Mouse (Mus musculus): Measurements from ENCODE around the gene Gm16253.

Gene Gm16253

DNA sequence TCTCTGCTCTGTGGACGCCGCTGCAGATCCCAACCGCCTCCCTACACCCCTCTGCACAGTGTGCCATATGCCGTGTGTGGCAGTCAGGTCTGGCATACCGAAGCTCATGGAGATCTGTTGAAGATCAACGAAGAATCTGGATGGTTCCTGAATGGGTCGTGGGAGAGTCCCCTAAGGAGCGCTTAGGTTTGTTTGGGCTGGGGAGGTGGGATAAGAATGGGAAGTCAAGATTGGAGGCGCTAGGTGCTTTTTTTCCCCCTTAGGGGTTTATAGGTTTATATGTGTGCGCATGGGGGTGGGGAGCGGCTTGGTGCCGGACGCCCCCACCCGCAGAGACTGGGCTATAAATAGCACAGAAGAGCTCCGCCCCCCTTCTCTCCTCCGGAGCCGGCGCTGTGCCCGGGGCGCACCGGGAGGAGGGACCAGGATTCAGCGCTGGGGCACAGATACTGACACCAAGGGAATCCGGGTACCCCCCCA lies 19.5 kb downstream of the Gm16253 start, which contains the start of gene Ankrd34a:
TSS of gene Ankrd34a (plus strand) at position 409 of the 480 bp plus-strand sequence.
- in situ Hi-C loops (cut with MboI, MseI): no loop called here

DNA sequence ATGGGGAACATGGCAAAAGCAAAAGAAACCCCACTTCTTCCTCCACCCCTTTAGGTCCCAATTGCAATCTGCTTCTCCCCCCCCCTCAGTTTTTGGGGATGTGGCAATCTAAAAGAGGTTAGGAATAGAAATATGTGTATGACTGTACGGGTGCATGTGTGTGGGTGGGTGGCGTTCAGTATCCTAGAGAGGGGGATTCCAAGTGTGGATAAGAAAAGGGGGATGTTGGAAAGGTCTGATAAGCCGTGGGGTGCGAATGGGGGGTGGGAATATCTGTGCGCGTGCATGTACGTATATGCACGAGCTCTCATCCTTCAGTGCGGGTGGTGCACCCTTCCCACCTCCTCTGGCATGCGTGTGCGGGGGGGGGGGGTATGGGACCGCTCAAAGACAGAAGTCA lies 20.1 kb downstream of the Gm16253 start:
- in situ Hi-C loops (cut with MboI, MseI): no loop called here

DNA sequence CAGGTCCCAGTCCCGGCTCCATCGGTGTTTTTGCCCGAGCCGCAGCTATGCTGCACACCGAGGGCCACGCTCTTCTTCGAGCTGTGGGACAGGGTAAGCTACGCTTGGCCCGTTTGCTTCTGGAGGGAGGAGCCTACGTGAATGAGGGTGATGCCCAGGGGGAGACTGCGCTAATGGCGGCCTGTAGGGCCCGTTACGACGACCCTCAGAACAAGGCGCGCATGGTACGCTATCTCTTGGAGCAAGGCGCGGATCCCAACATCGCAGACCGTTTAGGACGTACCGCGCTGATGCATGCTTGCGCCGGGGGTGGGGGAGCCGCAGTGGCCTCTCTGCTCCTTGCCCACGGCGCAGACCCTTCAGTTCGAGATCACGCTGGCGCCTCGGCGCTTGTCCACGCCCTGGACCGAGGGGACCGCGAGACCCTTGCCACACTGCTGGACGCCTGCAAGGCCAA lies 20.7 kb downstream of the Gm16253 start:
- in situ Hi-C loops (cut with MboI, MseI): no loop called here

DNA sequence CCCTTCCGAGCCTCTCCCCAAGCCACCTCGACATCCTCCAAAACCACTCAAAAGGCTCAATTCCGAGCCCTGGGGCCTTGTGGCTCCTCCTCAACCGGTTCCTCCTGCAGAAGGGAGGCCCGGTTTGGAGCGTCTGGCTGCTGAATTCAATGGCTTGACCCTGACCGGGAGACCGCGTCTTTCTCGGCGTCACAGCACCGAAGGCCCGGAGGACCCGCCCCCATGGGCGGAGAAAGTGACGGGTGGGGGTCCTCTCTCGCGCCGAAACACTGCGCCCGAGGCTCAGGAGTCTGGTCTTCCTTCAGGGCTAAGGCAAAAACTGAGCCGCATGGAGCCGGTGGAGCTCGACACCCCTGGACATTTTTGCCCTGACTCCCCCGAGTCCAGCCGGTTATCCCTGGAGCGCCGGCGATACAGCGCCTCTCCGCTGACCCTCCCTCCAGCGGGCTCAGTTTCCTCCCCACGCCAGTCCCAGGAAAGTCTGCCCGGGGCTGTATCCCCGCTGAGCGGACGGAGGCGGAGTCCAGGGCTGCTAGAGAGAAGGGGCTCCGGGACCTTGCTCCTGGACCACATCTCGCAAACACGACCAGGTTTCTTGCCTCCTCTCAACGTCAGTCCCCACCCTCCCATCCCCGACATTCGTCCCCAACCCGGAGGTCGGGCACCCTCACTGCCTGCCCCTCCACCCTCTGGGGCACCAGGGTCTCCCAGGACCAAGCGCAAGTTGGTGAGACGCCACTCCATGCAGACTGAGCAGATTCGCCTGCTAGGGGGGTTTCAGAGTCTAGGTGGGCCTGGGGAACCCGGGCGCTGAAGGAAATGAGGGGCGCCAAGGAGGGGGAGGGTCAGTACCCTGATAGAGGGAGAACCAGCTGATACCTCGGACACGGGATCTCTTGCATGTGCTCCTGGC lies 21.6 kb downstream of the Gm16253 start:
- in situ Hi-C loops (cut with MboI, MseI): no loop called here

DNA sequence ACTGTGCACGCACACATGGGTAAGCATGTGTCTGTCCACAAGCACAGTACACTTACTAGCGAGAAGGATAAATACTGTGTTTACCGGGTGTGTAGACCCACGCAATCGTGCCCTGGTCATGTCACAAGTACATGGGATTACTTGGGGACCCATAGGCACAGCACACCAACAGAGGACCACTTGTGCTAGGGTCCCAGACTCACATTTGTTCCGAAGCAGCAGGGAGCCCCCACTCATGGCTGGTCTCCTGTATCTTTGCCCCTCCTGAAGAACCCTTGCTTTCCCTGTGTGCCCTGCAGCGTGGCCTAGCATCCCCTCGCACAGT lies 22.2 kb downstream of the Gm16253 start:
- in situ Hi-C loops (cut with MboI, MseI): no loop called here

DNA sequence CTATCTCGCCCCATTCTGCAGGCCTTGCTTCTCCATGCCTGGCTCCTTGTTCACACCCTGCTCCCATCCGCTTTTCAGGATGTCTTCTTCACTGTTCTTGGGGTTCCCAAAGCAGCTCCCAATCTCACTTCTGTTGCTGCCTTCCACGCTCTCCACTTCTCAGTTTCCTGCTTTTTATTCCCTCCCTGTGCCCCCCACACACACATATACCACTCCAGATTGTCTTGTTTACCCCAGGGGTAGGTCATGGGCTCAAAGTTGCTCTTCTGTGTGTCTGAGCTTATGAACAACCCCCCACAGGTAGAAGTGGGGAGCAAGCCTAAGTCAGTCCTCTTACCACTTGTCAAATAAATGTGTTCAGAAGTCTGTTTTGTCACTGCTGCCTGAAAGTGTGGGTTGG lies 22.6 kb downstream of the Gm16253 start:
- in situ Hi-C loops (cut with MboI, MseI): no loop called here

DNA sequence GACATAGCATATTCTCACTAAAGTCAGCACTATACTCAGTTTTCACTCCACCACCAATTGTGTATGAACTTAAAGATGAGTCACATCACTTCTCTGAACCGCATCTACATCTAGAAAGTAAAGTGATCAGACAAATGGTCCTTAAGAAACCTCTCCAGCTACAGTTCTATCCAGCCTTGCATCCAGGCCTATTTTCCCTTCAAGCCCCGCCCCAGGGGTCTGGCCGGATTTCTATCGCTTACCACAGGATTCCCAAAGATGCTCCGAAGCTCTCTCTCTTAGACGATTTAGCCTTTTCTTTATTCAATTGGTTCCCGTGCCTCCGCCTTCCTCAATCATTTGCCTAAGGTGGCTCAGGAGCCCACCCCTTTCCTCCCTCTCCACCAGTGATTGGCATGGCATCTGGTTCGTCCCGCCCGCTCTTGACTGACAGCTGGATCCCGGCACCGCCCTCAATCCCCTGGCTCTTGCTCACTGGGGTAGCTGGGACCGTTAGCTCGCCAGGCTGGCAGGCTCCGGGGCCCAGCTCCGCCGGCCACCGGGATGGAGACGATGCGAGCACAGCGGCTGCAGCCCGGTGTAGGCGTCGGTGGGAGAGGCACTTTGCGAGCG lies 24.0 kb downstream of the Gm16253 start, which contains the start of gene Lix1l:
TSS of gene Lix1l (plus strand) at position 511 of the 612 bp plus-strand sequence.
- in situ Hi-C loops (cut with MboI, MseI): loop anchor here (10.0 kb wide), 1 partner anchor 606 kb away; the partner anchor contains the start of gene Plekho1

DNA sequence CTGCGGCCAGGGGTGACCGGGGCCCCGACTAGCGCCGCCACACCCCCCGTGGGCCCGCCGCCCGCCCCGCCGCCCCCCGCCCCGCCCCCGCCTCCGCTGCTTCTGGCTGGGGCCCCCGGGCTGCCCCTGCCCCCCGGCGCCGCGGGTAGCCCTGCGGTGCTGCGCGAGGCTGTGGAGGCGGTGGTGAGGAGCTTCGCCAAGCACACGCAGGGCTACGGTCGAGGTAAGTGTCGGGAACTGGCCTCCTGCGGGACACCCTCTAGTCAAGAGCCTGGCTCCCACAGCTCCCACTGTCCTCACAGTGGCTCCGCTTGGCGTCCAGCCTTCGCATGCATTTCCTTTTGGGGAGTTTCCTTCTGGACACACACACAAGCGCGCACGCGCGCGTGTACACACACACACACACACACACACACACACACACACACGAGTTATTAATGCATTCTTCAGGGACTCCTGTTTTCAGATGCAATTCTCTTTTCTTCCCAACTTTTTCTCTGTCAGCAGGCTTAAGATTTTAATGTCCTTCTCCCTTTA lies 24.5 kb downstream of the Gm16253 start:
- in situ Hi-C loops (cut with MboI, MseI): loop anchor here (10.0 kb wide), 1 partner anchor 607 kb away; the partner anchor contains the start of gene Plekho1

DNA sequence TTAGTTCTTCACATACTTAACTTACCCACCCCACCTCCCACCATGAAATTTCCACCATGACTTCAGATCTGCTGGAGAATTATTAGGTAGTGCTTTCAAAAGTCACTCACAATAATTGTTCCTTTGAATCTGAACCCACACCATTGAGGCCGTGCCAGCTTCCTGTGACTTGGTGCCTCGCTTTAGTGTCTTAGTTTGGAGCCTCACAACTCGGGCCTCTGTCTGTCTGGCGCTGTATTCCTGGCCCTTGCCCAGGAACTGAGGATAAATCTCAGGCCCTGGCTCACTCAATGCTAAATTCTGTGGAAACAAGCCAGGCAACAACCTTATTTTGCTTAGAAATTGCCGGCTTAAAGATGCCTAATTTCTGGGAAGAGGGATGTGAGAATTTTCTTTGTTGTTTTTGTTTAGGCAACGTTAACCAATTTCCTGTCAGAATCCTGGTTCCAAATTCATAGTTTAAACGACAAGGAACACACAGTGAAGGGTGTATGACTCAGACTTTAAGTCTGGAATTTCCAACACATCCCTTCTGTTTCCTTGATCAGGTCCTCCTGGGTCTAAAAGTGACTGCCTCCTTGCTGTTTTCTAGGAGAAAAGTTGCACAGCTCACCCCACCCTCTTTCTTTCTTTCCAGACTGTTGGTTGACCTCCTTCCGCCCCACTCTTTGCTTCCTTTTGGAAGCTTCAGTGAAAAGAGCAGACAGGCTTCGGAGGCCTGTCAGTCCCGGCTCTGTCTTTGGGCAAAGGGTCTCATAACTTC lies 25.3 kb downstream of the Gm16253 start:
- in situ Hi-C loops (cut with MboI, MseI): loop anchor here (10.0 kb wide), 1 partner anchor 607 kb away; the partner anchor contains the start of gene Plekho1

DNA sequence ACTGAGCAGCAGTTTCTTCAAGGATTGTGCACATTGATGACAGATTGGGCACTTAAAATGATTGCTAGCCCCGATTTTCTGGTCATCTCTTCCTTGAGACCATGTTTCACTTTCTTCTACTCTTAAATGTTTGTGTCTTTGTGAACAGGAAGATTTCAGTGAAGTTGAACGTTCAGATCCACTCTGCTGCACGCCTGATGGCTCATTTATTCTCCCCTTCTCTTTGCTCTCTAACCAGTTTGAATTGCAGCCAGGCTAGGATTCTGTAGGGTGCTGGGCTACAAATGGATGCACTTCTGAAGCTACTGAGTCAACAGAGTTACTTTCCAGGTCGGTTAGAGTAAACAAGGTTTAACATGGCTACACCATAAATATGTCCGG lies 25.9 kb downstream of the Gm16253 start:
- in situ Hi-C loops (cut with MboI, MseI): loop anchor here (10.0 kb wide), 1 partner anchor 608 kb away; the partner anchor contains the start of gene Plekho1

DNA sequence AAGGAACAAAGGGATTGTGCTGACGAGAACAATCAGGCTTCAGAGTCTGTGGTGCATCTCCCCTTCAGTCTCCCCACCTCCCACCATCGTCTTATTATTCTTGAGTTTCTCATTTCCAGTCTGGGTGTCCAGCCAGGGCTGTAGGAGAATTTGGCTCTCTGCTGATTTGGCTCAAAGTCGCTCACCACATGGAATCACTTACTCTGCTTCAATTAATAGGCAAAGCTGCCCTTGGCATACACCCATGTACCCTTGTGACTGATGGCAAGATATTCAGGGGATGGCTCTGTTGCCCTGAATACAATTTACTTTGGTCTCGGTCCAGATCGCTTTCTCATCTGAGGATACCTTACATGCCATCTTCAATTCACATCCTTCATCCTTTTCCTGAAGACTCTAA lies 26.5 kb downstream of the Gm16253 start:
- in situ Hi-C loops (cut with MboI, MseI): loop anchor here (10.0 kb wide), 1 partner anchor 609 kb away; the partner anchor contains the start of gene Plekho1

DNA sequence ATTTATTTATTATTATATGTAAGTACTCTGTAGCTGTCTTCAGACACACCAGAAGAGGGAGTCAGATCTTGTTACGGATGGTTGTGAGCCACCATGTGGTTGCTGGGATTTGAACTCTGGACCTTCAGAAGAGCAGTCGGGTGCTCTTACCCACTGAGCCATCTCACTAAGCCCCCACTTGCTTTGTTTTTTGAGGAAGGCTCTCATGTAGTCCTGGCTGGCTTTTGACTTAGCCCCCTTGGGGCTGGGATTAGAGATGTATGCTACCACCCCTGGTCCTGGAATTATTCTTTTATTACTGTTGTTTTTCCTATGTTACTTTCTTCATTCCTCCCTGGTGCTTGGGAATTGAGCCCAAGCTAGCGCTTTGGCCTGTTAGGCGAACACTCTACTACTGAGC lies 29.2 kb downstream of the Gm16253 start:
- in situ Hi-C loops (cut with MboI, MseI): loop anchor here (10.0 kb wide), 1 partner anchor 611 kb away; the partner anchor contains the start of gene Plekho1

DNA sequence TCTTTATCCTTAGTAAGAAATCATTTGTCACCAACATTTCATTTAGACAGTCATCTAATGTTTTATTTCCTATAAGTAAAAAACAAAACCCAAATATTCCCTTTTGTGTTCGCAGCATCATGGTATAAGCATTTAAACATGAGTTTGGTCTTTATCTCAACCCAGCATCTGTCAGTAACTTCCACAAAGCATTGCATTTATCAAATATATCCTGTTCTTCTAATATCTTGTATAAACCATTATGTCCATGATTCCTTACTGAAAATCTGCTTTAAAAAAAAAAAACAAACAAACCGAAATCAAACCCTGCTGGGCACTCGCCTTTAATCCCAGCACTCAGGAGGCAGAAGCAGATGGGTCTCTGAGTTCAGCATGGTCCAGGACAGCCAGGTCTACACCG lies 29.8 kb downstream of the Gm16253 start:
- in situ Hi-C loops (cut with MboI, MseI): loop anchor here (10.0 kb wide), 1 partner anchor 612 kb away; the partner anchor contains the start of gene Plekho1

DNA sequence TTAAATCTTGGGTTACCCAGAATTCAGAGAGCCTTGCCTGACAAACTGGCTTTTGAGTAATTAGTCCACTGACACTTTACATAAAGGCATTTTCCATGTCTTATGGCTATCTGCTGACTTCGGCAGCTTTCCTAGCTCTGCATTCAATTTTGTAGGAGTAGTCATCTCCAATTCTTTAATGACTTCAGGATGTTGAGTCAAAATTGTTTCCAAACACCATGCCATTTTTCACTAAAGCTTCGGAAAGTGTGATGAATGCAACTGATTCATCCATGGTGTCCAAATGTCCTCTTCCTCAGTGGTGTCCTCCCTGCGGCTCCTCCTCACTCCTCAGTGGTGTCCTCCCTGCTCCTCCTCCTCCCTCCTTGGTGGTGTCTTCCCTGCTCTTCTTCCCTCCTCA lies 41.2 kb downstream of the Gm16253 start:
- in situ Hi-C loops (cut with MboI, MseI): no loop called here

DNA sequence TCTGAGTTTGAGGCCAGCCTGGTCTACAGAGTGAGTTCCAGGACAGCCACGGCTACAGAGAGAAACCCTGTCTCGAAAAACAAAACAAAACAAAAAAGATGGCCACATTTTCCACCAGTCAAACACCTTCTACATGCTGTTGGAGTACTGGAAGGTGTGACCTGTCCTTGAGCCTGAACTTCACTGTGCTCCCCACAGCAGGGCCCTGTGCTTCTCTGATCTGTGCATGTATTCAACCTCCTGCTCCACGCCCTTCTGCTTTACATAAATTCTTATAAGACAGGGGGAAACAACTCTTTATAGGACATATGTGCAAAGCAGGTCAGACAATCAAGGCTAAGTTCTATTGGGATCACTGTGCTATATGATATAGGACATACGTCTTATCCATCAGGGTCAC lies 46.4 kb downstream of the Gm16253 start:
- in situ Hi-C loops (cut with MboI, MseI): loop anchor here (5.0 kb wide), 1 partner anchor 81 kb away; no protein-coding TSS in a partner anchor

DNA sequence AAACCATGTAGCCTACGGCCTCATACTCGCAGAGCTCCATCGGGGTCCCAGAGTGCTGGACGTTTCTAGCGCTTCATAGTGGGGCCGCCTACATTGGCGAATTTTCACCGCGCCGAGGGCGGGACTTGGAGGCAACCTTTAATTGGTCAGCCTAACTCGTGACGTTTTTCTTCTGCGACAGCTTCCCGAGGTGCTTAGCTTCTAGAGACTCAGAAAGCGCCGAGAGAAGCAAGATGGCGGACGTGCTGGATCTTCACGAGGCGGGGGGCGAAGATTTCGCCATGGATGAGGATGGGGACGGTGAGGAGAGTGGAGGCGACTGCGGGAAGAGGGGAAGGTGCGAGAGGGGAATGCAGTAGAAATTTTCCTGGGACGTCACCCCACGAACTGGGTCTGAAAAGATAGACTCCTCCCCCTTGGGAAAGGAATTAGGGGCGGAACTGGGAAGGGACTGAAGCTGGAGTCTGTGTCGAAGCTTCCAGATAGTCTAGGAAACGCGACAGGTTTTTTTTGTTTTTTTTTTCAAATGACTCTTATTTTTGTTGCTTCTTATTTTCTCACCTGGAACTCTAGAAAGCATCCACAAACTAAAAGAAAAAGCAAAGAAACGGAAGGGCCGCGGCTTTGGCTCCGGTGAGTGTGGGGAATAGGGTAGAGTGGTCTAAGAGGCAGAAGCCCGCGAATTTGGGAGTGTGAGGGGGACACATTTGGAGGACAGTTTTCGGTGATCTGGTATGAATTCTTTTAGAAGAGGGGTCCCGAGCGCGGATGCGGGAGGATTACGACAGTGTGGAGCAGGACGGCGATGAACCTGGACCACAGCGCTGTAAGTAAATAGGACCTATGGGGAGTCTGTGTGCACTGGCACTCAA lies 53.2 kb downstream of the Gm16253 start, which contains the start of gene Rbm8a:
TSS of gene Rbm8a (plus strand) at position 205 of the 872 bp plus-strand sequence.
- in situ Hi-C loops (cut with MboI, MseI): no loop called here

All from regulatory T cell (primary cell).